Mouse (Mus musculus): ENCODE results near the gene Olig1. TPM values are rescaled to one million over a fixed set of nuclear protein-coding genes. Genes with fewer than 3 reads are reported as not detected.

The Olig1 gene
- polyA plus RNA-seq (2016; fragmentation: Nextera tagmentation; extraction: Ambion mirVana) = not detected in 2 replicates

DNA sequence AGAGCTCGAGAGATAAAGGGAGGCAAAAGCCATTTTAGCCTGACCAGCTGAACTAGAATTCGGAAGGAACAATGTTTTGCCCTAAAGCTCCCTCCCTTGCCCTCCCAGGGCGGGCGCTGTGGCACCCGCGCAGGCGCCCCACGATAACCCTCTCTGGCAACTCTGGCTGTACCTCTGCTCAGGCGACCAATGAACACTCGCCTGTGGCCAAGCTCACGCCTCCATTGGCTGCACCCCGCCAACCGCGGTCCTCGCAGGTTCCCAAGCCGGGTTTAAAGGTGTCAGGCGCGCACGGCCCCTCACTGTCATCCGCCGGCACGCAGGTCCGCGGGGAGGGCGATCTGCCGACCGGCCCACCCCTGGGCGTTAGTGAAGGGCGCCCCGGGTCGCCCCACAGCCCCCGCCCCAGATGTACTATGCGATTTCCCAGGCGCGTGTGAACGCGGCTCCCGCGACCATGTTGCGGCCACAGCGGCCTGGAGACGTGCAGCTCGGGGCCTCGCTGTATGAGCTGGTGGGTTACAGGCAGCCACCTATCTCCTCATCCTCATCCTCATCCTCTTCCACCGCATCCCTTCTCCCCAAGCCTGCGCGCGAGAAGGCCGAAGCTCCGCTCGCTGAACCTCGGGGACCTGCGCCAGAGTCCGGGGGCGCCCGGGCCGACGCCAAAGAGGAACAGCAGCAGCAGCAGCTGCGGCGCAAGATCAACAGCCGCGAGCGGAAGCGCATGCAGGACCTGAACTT lies at the start of gene Olig1:
Olig1 (plus strand) TSS at position 305 of the 744 bp plus-strand sequence.
- H3K4me2 ChIP-seq = peak within 1 kb of the TSS; percentile 92
- ATAC-seq (ENCODE audit: insufficient number of reproducible peaks, low FRiP score) = peak; percentile 67; the same call in 1 of the 2 replicates

GRCm38 (mm10) chr16:91222171-91222642 lies 47.4 kb upstream of the Olig1 start:
- Histone ChIP-seq H3K27ac (ENCODE audit: poor library complexity, severe bottlenecking) (no peak overlapping the region), H3K4me2 (peak overlapping the region; percentile 54), H3K9ac (no peak overlapping the region), H3K9me3 (replicated peaks) (0 out of 2 replicates have a peak, but pooled peaks cover 5% of the 10 kb centered on the region), H3K36me3 (no peaks in the 10 kb centered on the region), H3K4me1 (replicated peaks) (peaks cover 44% of the 10 kb centered on the region), H3K27me3 (replicated peaks) (peaks cover 98% of the 10 kb centered on the region), H3K4me3 (peak overlapping the region; percentile 21)
- ATAC-seq (ENCODE audit: insufficient number of reproducible peaks, low FRiP score) = no peak
- WGBS = under 1% methylated on average over 25 of the region's 25 CpGs

More for the DNA sequence above, at the start of gene Olig1:
- Histone ChIP-seq H3K27me3 (replicated peaks) (peaks cover 98% of the 10 kb centered on the region), H3K9me3 (replicated peaks) (no peaks in the 10 kb centered on the region), H3K9ac (peak within 1 kb of the TSS; percentile 10; the same call in 1 of the 2 replicates), H3K27ac (ENCODE audit: poor library complexity, severe bottlenecking) (no peak within 1 kb of the TSS), H3K4me3 (peak within 1 kb of the TSS; percentile 52), H3K36me3 (no peaks in the 10 kb centered on the region), H3K4me1 (replicated peaks) (peaks cover 18% of the 10 kb centered on the region)
- WGBS = under 1% methylated on average over 64 of the region's 64 CpGs

GRCm38 (mm10) chr16:91222643-91223271 lies 46.8 kb upstream of the Olig1 start:
- Histone ChIP-seq H3K9ac (no peak overlapping the region), H3K4me2 (peak overlapping the region; percentile 54), H3K27ac (ENCODE audit: poor library complexity, severe bottlenecking) (no peak overlapping the region), H3K36me3 (no peaks in the 10 kb centered on the region), H3K4me1 (replicated peaks) (peaks cover 44% of the 10 kb centered on the region), H3K27me3 (replicated peaks) (peaks cover 99% of the 10 kb centered on the region), H3K9me3 (replicated peaks) (0 out of 2 replicates have a peak, but pooled peaks cover 5% of the 10 kb centered on the region), H3K4me3 (peak overlapping the region; percentile 21)
- WGBS = under 1% methylated on average over 27 of the region's 27 CpGs
- ATAC-seq (ENCODE audit: insufficient number of reproducible peaks, low FRiP score) = no peak

GRCm38 (mm10) chr16:91223327-91224067 lies 46.1 kb upstream of the Olig1 start:
- H3K4me2 ChIP-seq = peak overlapping the region; percentile 54; the same call in 1 of the 2 replicates
- H3K27me3 ChIP-seq (replicated peaks) = peaks cover 100% of the 10 kb centered on the region
- H3K27ac ChIP-seq (ENCODE audit: poor library complexity, severe bottlenecking) = no peak overlapping the region
- peak overlapping the region; percentile 21 for H3K4me3 ChIP-seq
- no peak for ATAC-seq (ENCODE audit: insufficient number of reproducible peaks, low FRiP score)
- H3K9me3 ChIP-seq (replicated peaks) = no peaks in the 10 kb centered on the region
- no peaks in the 10 kb centered on the region for H3K36me3 ChIP-seq
- 3% methylated on average over 35 of the region's 35 CpGs for WGBS
- H3K4me1 ChIP-seq (replicated peaks) = peaks cover 44% of the 10 kb centered on the region
- H3K9ac ChIP-seq = no peak overlapping the region

- H3K27me3 ChIP-seq (replicated peaks) = peaks cover 100% of the 10 kb centered on the region
- no peaks in the 10 kb centered on the region for H3K9me3 ChIP-seq (replicated peaks)
- no peak overlapping the region for H3K27ac ChIP-seq (ENCODE audit: poor library complexity, severe bottlenecking)
- ATAC-seq (ENCODE audit: insufficient number of reproducible peaks, low FRiP score) = no peak
- H3K4me3 ChIP-seq = no peak overlapping the region
- no peaks in the 10 kb centered on the region for H3K36me3 ChIP-seq
- no peak overlapping the region for H3K4me2 ChIP-seq
- H3K4me1 ChIP-seq (replicated peaks) = peaks cover 44% of the 10 kb centered on the region
- WGBS = 8% methylated on average over 10 of the region's 10 CpGs
- H3K9ac ChIP-seq = no peak overlapping the region
These were observed 45.5 kb upstream of the Olig1 start for GRCm38 (mm10) chr16:91224068-91224402.

DNA sequence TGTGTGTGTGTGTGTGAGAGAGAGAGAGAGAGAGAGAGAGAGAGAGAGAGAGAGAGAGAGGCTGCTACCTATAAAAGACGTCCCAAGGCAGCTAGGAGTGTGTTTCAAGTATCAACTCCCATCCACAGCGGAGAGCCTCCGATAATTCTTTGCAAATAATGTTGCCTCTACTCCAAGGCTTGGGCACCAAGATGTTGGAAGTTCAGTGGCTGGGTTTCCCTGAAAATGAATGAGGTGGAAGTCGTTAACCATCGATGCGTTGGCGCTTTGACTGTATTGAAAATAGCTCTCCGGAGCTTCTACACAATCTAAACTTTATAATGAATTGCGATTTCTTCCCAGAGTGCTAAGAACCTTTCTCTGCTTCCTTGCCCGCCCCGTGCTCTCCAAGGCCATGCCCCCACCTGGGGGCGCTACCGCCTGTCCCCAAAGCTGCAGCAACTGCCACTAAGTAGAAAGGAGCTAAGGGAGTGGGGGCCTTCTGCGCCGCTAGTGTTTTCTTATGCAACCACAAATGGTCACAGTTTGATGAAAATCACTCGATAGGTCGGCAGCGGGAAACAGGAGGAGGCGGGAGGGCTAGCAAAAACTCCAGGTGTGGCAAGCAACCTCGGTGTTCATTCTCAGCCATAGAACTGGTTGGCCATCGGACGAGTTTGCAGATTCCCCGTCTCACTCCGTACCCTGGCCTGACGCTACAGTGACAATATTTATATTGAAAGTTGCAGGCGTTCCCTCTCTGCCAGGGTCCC lies 44.9 kb upstream of the Olig1 start:
- no peak for ATAC-seq (ENCODE audit: insufficient number of reproducible peaks, low FRiP score)

GRCm38 (mm10) chr16:91225233-91226037 lies 44.1 kb upstream of the Olig1 start, which contains the start of gene Olig2:
Olig2 (plus strand) TSS chr16:91225457.
- ATAC-seq (ENCODE audit: insufficient number of reproducible peaks, low FRiP score) = no peak
- Histone ChIP-seq H3K27me3 (replicated peaks) (peaks cover 100% of the 10 kb centered on the region), H3K9ac (no peak within 1 kb of the TSS), H3K4me1 (replicated peaks) (peaks cover 40% of the 10 kb centered on the region), H3K4me2 (peak within 1 kb of the TSS; percentile 66), H3K27ac (ENCODE audit: poor library complexity, severe bottlenecking) (no peak within 1 kb of the TSS), H3K9me3 (replicated peaks) (no peaks in the 10 kb centered on the region), H3K4me3 (peak within 1 kb of the TSS; percentile 39), H3K36me3 (no peaks in the 10 kb centered on the region)
- under 1% methylated on average over 53 of the region's 53 CpGs for WGBS

More for the DNA sequence above, 44.9 kb upstream of the Olig1 start:
- H3K9ac ChIP-seq = no peak overlapping the region
- peaks cover 44% of the 10 kb centered on the region for H3K4me1 ChIP-seq (replicated peaks)
- peaks cover 100% of the 10 kb centered on the region for H3K27me3 ChIP-seq (replicated peaks)
- under 1% methylated on average over 26 of the region's 26 CpGs for WGBS
- no peak overlapping the region for H3K27ac ChIP-seq (ENCODE audit: poor library complexity, severe bottlenecking)
- no peaks in the 10 kb centered on the region for H3K9me3 ChIP-seq (replicated peaks)
- peak overlapping the region; percentile 66 for H3K4me2 ChIP-seq
- H3K36me3 ChIP-seq = no peaks in the 10 kb centered on the region
- H3K4me3 ChIP-seq = peak overlapping the region; percentile 39

DNA sequence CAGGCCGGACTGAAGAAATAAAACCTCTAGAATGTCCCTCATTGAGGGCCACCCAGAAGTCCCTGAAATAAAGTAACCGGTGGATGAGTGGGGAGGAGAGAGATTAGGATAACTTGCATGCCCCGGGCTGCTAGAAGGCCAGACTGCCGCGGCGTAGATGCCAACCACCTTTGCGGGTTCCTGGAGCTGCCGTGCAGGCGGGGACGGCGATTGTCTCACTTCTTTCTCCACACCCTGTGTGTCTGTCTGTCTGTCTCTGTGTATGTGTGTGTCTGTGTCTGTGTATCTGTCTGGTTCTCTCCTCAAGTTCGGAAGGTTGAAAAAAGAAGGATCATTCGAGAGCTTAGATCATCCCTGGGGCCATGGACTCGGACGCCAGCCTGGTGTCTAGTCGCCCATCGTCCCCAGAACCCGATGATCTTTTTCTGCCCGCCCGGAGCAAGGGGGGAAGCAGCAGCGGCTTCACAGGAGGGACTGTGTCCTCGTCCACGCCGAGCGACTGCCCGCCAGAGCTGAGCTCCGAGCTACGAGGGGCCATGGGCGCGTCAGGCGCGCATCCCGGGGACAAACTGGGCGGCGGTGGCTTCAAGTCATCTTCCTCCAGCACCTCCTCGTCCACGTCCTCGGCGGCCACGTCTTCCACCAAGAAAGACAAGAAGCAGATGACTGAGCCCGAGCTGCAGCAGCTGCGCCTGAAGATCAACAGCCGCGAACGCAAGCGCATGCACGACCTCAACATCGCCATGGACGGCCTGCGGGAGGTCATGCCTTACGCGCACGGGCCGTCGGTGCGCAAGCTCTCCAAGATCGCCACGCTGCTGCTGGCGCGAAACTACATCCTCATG lies 43.3 kb upstream of the Olig1 start:
- peaks cover 100% of the 10 kb centered on the region for H3K27me3 ChIP-seq (replicated peaks)

More for the DNA sequence above, 43.3 kb upstream of the Olig1 start:
- H3K4me3 ChIP-seq = peak overlapping the region; percentile 20; the same call in 1 of the 2 replicates
- H3K4me2 ChIP-seq = peak overlapping the region; percentile 66
- WGBS = under 1% methylated on average over 60 of the region's 60 CpGs
- H3K9me3 ChIP-seq (replicated peaks) = no peaks in the 10 kb centered on the region
- no peak overlapping the region for H3K27ac ChIP-seq (ENCODE audit: poor library complexity, severe bottlenecking)
- H3K4me1 ChIP-seq (replicated peaks) = peaks cover 40% of the 10 kb centered on the region
- no peak for ATAC-seq (ENCODE audit: insufficient number of reproducible peaks, low FRiP score)
- no peaks in the 10 kb centered on the region for H3K36me3 ChIP-seq
- H3K9ac ChIP-seq = no peak overlapping the region

Measured in heart, embryonic 12.5 days (tissue).